Mouse (Mus musculus) lung, embryonic 15.5 days (tissue): Measurements from ENCODE around the gene Rpl36al. TPM values are rescaled to one million over a fixed set of nuclear protein-coding genes. Genes with fewer than 3 reads are reported as not detected.
A peak's percentile ranks its signal among the peaks of the same experiment; 100 is the strongest.
"Not testable (repeated sequence)": the region's sequence is repeated elsewhere in the genome, so short reads cannot be mapped to it uniquely, and the experiment has no call there.

Experiments
- ATAC-seq: fragments of 200-750 bp; cut with Nextera tagmentation; 2 replicates; pipeline ENCODE4 v1.8.0; 2017; ENCODE audit warnings: moderate number of reproducible peaks, borderline replicate concordance; ENCODE audit not compliant: low FRiP score, low TSS enrichment; ENCODE audit errors: extremely low read depth
- H3K27ac ChIP-seq: fragments of 300-500 bp; sonication (generic); 2 replicates; pipeline ENCODE4 v1.5.1; 2015; ENCODE audit warnings: moderate library complexity, mild to moderate bottlenecking, inconsistent platforms
- H3K27me3 ChIP-seq: fragments of 300-500 bp; sonication (generic); 2 replicates; pipeline ENCODE4 v1.6.1; 2015; ENCODE audit warnings: inconsistent platforms
- H3K36me3 ChIP-seq: fragments of 300-500 bp; sonication (generic); 2 replicates; pipeline ENCODE4 v1.6.1; 2015; ENCODE audit warnings: inconsistent platforms
- H3K4me1 ChIP-seq: fragments of 300-500 bp; sonication (generic); 2 replicates; pipeline ENCODE4 v1.6.1; 2015; ENCODE audit warnings: inconsistent platforms
- H3K4me2 ChIP-seq: fragments of 300-500 bp; sonication (generic); 2 replicates; pipeline ENCODE4 v1.6.1; 2015; ENCODE audit warnings: inconsistent platforms, mild to moderate bottlenecking, moderate library complexity
- H3K4me3 ChIP-seq: fragments of 300-500 bp; sonication (generic); 2 replicates; pipeline ENCODE4 v1.5.1; 2015; ENCODE audit warnings: mild to moderate bottlenecking, inconsistent platforms
- H3K9ac ChIP-seq: fragments of 300-500 bp; sonication (generic); 2 replicates; pipeline ENCODE4 v1.6.1; 2015; ENCODE audit warnings: inconsistent platforms
- H3K9me3 ChIP-seq: fragments of 300-500 bp; sonication (generic); 2 replicates; pipeline ENCODE4 v1.6.1; 2016; ENCODE audit warnings: inconsistent platforms
- WGBS: fragments of 180-500 bp; shearing (Covaris S2); methylation state at CpG from one replicate; pipeline ENCODE4 v1.1.7; 2015; 5-methylcytosine and 5-hydroxymethylcytosine counted together
- polyA plus RNA-seq: library from polyadenylated mRNA; unstranded; fragments of >200 nt; fragmentation: Nextera tagmentation; extraction: Ambion mirVana; gene quantifications from 2 replicates; pipeline ENCODE4 v1.2.1, GENCODE M21; 2015

Gene Rpl36al
- polyA plus RNA-seq, 1 experiment from 2014 or later = 509 TPM

GRCm38 (mm10) chr12:69166861-69167581 lies 16.9 kb downstream of the Rpl36al start:
- 69% methylated on average over 8 of the region's 8 CpGs for WGBS
- H3K27me3 ChIP-seq, H3K27ac ChIP-seq, H3K9me3 ChIP-seq, H3K4me3 ChIP-seq, ATAC-seq, H3K9ac ChIP-seq, H3K36me3 ChIP-seq, H3K4me2 ChIP-seq: not testable (repeated sequence)
- H3K4me1 ChIP-seq = peaks cover 18% of the 10 kb centered on the region

- Histone ChIP-seq H3K4me1 (peaks cover 15% of the 10 kb centered on the region), H3K4me2 (no peak overlapping the region), H3K36me3 (no peaks in the 10 kb centered on the region), H3K4me3 (no peak overlapping the region), H3K27ac (no peak overlapping the region), H3K9me3 (no peaks in the 10 kb centered on the region), H3K27me3 (no peaks in the 10 kb centered on the region), H3K9ac (no peak overlapping the region)
- WGBS = 35% methylated on average over 3 of the region's 3 CpGs
- no peak for ATAC-seq
Measured at GRCm38 (mm10) chr12:69164904-69165303, 19.0 kb downstream of the Rpl36al start.

GRCm38 (mm10) chr12:69163586-69163985 lies 20.3 kb downstream of the Rpl36al start:
- not testable (repeated sequence) for H3K27ac ChIP-seq, H3K9ac ChIP-seq, H3K27me3 ChIP-seq, H3K4me1 ChIP-seq, H3K4me2 ChIP-seq, H3K9me3 ChIP-seq, ATAC-seq, H3K4me3 ChIP-seq, H3K36me3 ChIP-seq
- 84% methylated on average over 4 of the region's 4 CpGs for WGBS

- not testable (repeated sequence) for H3K9me3 ChIP-seq, ATAC-seq, H3K27ac ChIP-seq, H3K4me2 ChIP-seq, H3K27me3 ChIP-seq, H3K9ac ChIP-seq, H3K4me3 ChIP-seq
- 66% methylated on average over 2 of the region's 2 CpGs for WGBS
- H3K36me3 ChIP-seq = peaks cover 18% of the 10 kb centered on the region
- H3K4me1 ChIP-seq = peaks cover 12% of the 10 kb centered on the region; the same call in 1 of the 2 replicates
Measured at GRCm38 (mm10) chr12:69160677-69161076, 23.2 kb downstream of the Rpl36al start.

- peak overlapping the region; percentile 40 for H3K4me2 ChIP-seq
- WGBS = 4% methylated on average over 9 of the region's 9 CpGs
- peak overlapping the region; percentile 78 for H3K4me3 ChIP-seq
- H3K9ac ChIP-seq = no peak overlapping the region
- no peak for ATAC-seq
- no peaks in the 10 kb centered on the region for H3K9me3 ChIP-seq
- peak overlapping the region; percentile 61; the same call in 1 of the 2 replicates for H3K27ac ChIP-seq
- peaks cover 12% of the 10 kb centered on the region; the same call in 1 of the 2 replicates for H3K4me1 ChIP-seq
- H3K36me3 ChIP-seq = peaks cover 19% of the 10 kb centered on the region
- H3K27me3 ChIP-seq = no peaks in the 10 kb centered on the region
Measured at GRCm38 (mm10) chr12:69159578-69159940, 24.3 kb downstream of the Rpl36al start.

- ATAC-seq = peak; percentile 99
- peak within 1 kb of the TSS; percentile 78 for H3K4me3 ChIP-seq
- peaks cover 19% of the 10 kb centered on the region for H3K36me3 ChIP-seq
- H3K9ac ChIP-seq = peak within 1 kb of the TSS; percentile 84
- not testable (repeated sequence) for H3K27me3 ChIP-seq, H3K9me3 ChIP-seq
- WGBS = under 1% methylated on average over 63 of the region's 68 CpGs
- H3K27ac ChIP-seq = peak within 1 kb of the TSS; percentile 91
- H3K4me2 ChIP-seq = peak within 1 kb of the TSS; percentile 63
- H3K4me1 ChIP-seq = peaks cover 12% of the 10 kb centered on the region; the same call in 1 of the 2 replicates
Measured at GRCm38 (mm10) chr12:69158765-69159577, 24.9 kb downstream of the Rpl36al start, which contains the start of gene Rps29. Gene Rps29, minus strand, starts transcription at chr12:69159186.

GRCm38 (mm10) chr12:69158366-69158764 lies 25.5 kb downstream of the Rpl36al start:
- WGBS = under 1% methylated on average over 19 of the region's 19 CpGs
- Histone ChIP-seq H3K36me3 (peaks cover 19% of the 10 kb centered on the region), H3K4me1 (peaks cover 12% of the 10 kb centered on the region; the same call in 1 of the 2 replicates), H3K9me3 (no peaks in the 10 kb centered on the region), H3K27me3 (no peaks in the 10 kb centered on the region), H3K9ac (peak overlapping the region; percentile 84), H3K4me3 (peak overlapping the region; percentile 78), H3K27ac (peak overlapping the region; percentile 91), H3K4me2 (peak overlapping the region; percentile 63)
- ATAC-seq = no peak

- peaks cover 12% of the 10 kb centered on the region; the same call in 1 of the 2 replicates for H3K4me1 ChIP-seq
- no peak overlapping the region for H3K27ac ChIP-seq
- H3K4me2 ChIP-seq = no peak overlapping the region
- no peaks in the 10 kb centered on the region for H3K27me3 ChIP-seq
- H3K36me3 ChIP-seq = peaks cover 19% of the 10 kb centered on the region
- no peak overlapping the region for H3K9ac ChIP-seq
- no peak for ATAC-seq
- H3K4me3 ChIP-seq = no peak overlapping the region
- WGBS = 89% methylated on average over 2 of the region's 2 CpGs
- no peaks in the 10 kb centered on the region for H3K9me3 ChIP-seq
Measured at GRCm38 (mm10) chr12:69157107-69157506, 26.8 kb downstream of the Rpl36al start.

GRCm38 (mm10) chr12:69156436-69156835 lies 27.4 kb downstream of the Rpl36al start:
- Histone ChIP-seq H3K4me3 (no peak overlapping the region), H3K27me3 (no peaks in the 10 kb centered on the region), H3K9ac (no peak overlapping the region), H3K4me1 (peaks cover 12% of the 10 kb centered on the region; the same call in 1 of the 2 replicates), H3K36me3 (peaks cover 19% of the 10 kb centered on the region), H3K4me2 (no peak overlapping the region), H3K27ac (no peak overlapping the region), H3K9me3 (no peaks in the 10 kb centered on the region)
- 72% methylated on average over 4 of the region's 4 CpGs for WGBS
- ATAC-seq = no peak

GRCm38 (mm10) chr12:69155923-69156322 lies 28.0 kb downstream of the Rpl36al start:
- Histone ChIP-seq H3K27me3 (no peaks in the 10 kb centered on the region), H3K4me2 (no peak overlapping the region), H3K36me3 (peaks cover 19% of the 10 kb centered on the region), H3K9me3 (no peaks in the 10 kb centered on the region), H3K9ac (no peak overlapping the region), H3K4me1 (peaks cover 12% of the 10 kb centered on the region; the same call in 1 of the 2 replicates), H3K4me3 (no peak overlapping the region), H3K27ac (no peak overlapping the region)
- 78% methylated on average over 2 of the region's 2 CpGs for WGBS
- ATAC-seq = no peak

- Histone ChIP-seq H3K9ac (no peak overlapping the region), H3K27me3 (no peaks in the 10 kb centered on the region), H3K36me3 (no peaks in the 10 kb centered on the region), H3K9me3 (no peaks in the 10 kb centered on the region), H3K4me1 (no peaks in the 10 kb centered on the region), H3K4me2 (no peak overlapping the region), H3K4me3 (no peak overlapping the region), H3K27ac (no peak overlapping the region)
- WGBS = 73% methylated on average over 13 of the region's 13 CpGs
- no peak for ATAC-seq
Measured at GRCm38 (mm10) chr12:69150049-69150448, 33.8 kb downstream of the Rpl36al start.
